Mouse (Mus musculus) thymus, adult 2 months (tissue): ENCODE measurements around the gene Pik3r6.

Source experiments
- CTCF ChIP-seq: fragments of 200-500 bp; IDR thresholded peaks from 2 replicates; pipeline ENCODE4 v1.5.1; 2012; ENCODE audit warnings: mild to moderate bottlenecking, control low read depth, low read length, moderate library complexity, borderline replicate concordance; ENCODE audit not compliant: control insufficient read depth, poor library complexity, insufficient read depth; ENCODE audit errors: extremely low read depth
- POLR2A ChIP-seq: fragments of 200-500 bp; IDR thresholded peaks from 2 replicates; pipeline ENCODE4 v1.6.1; 2012; ENCODE audit warnings: mild to moderate bottlenecking, low read length, control low read depth, moderate library complexity; ENCODE audit not compliant: control insufficient read depth, poor library complexity, insufficient read depth; ENCODE audit errors: extremely low read depth

- TF ChIP-seq CTCF (no peak), POLR2A (no peak)
These were observed 4.4 kb downstream of the Pik3r6 start for GRCm38 (mm10) chr11:68507246-68507645.
